Mouse (Mus musculus) adrenal gland, adult 8-10 months (tissue): ENCODE data around the gene Psmd13. TPM values are rescaled to one million over a fixed set of nuclear protein-coding genes. Genes with fewer than 3 reads are reported as not detected.
A peak's percentile ranks its signal among the peaks of the same experiment; 100 is the strongest.
"Not testable (repeated sequence)": the region's sequence is repeated elsewhere in the genome, so short reads cannot be mapped to it uniquely, and the experiment has no call there.

Experiments used
- DNase-seq: peaks from one replicate; pipeline ENCODE4 v3.0.0; 2022
- total RNA-seq, 4 experiments: library from RNA; stranded (reverse); gene quantifications; 2 replicates each; pipeline ENCODE4 v1.2.4; 2022

Gene Psmd13
- total RNA-seq, 4 experiments from 2014 or later = 113 to 125 (median 116) TPM

DNA sequence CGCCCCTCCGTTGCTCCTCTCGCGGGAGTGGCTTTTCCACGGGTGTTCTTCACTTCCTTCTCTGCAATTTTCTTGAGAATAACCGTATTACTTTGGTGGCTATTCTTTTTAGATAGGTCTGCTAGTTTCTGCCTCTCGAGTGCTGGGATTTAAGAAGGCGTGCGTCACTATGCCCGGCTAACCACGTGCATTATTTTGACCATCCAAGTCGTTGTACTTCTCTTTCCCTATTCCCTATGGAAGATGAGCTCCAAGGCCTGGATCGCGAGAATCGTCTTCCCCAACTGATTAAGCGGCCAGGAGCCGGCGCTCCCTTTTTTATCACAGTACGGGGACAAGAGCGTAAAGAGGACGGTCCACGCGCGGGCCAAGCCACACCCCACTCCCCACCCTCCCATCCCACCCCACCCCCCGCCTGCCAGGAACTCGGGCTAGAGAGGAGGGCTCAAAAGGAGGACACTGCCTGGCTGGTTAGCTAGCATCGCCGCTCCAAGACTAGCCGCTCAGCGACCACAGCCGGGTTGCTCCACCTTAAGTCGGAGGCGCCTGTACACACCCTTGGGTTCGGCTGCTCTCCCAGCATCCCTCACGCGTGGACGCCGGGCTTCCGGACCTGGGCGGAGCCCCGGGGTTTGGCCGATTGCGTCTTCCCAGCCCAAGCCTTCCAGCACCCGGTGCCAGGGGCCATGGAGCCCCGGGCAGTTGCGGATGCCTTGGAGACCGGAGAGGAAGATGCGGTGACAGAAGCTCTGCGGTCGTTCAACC lies 24.8 kb upstream of the Psmd13 start, which contains the start of gene Ric8a:
Gene Ric8a (plus strand): TSS at position 173 of the 765 bp plus-strand sequence.
- DNase-seq = peak; percentile 92

- DNase-seq = no peak
Measured at GRCm38 (mm10) chr7:140857550-140858505, 23.9 kb upstream of the Psmd13 start, which contains the start of gene Bet1l. TSS of gene Bet1l (minus strand) at chr7:140857577.

DNA sequence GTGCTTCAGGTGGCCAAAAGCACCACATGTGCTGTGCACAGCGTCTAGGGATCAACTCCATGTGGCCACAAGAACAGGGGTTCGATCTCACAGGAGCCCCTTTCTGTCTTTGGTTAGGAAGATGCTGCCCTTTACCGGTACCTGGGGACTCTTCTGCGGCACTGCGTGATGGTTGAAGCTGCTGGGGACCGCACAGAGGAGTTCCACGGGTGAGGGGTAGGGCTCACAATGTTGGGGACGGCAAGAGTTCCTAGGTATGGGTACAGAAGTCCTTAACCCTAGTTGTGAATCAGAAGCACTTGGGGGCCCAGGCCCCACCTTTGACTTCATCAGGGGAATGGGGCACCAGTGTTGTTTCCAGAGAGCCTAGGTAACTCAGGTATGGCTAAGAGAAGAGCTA lies 23.0 kb upstream of the Psmd13 start:
- no peak for DNase-seq

GRCm38 (mm10) chr7:140859997-140860396 lies 21.8 kb upstream of the Psmd13 start:
- DNase-seq = no peak

GRCm38 (mm10) chr7:140860728-140861127 lies 21.0 kb upstream of the Psmd13 start:
- no peak for DNase-seq

- no peak for DNase-seq
Measured at GRCm38 (mm10) chr7:140864761-140865160, 17.0 kb upstream of the Psmd13 start.

DNA sequence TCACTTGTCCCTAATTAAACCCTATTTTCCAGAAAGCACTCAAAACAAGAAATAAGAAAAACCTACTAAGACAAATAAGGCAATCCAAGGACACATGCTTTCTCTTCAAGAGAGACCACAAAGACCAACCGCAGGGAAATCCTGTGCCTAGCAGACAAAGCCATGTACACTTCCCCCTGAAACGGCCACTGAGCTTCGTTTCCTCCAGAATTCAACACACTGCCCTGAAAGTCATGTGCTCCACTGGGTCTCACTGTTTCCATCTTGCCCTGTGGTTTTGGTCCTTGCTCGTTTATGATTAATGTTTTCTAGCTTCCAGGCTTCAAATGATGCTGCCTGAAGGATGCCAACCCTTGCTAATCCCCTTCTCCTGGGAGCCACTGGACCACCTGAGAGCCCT lies 7.5 kb upstream of the Psmd13 start:
- DNase-seq = no peak

- no peak for DNase-seq
Measured at GRCm38 (mm10) chr7:140877364-140877763, 4.4 kb upstream of the Psmd13 start.

DNA sequence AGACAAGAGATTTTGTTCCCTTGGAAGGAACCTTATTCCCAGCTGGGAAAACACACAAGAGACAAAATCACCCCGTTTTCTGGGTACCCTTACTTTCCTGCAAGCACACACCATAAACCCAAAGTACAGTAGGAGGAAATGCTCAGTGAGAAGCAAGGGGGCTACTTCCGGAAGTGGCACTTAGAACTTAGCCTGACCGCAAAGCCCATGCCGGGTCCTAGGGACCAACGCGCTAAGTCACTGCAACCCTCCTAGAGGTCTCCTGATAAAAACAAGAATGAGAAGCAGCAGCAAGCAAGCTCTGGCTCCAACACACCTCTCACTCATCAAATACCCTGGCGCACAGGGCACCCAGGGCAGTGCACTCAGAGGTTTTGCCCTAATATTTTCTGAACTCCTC lies 2.4 kb upstream of the Psmd13 start:
- DNase-seq = no peak

GRCm38 (mm10) chr7:140880419-140880818 lies 1.3 kb upstream of the Psmd13 start:
- no peak for DNase-seq

DNA sequence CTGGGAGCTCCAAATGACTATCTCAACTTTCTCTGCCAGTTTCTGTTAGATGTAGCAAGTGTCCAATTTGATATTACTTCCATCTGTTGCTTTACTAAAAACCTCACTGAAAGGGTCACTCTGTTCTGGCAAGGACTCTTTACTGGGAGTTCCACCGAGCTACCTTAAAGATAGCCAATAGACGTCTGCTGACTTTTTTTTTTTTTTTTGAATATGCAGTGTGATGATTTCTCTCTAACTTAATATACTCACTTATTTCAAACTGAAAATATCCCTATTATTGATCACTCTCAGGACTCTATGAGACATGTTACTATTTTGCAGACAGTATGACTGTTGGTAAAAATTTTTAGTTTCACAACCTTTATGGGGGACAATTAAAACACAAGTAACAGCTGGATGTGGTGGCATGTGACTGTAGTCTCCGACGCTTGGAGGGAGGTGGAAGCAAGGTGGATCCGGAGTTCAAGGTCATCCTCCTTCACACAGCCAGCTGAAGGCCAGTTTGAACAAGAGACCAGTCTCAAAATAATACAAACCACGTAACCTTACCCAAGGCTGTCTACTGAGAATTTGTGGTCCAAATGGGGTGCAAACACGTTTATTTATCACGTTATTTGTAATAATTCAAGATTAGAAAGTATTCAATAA lies 778 bp upstream of the Psmd13 start:
- no peak for DNase-seq

DNA sequence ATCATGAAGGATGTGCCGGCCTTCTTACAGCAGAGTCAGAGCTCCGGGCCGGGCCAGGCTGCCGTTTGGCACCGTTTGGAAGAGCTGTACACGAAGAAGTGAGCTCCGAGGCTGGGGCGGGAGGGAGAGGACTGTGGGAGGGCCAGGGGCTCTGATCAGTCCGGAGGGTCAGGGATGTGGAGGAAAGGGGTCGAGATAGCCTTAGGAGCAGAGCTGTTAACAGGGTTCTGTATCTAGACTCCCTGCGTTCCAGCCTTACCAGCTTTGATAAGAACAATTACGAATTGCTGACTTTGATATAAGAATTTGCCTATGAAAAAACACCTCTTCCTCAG lies 668 bp downstream of the Psmd13 start:
- DNase-seq = no peak

- DNase-seq = not testable (repeated sequence)
Measured at GRCm38 (mm10) chr7:140890636-140891035, 8.9 kb downstream of the Psmd13 start.

GRCm38 (mm10) chr7:140894031-140894430 lies 12.3 kb downstream of the Psmd13 start:
- no peak for DNase-seq

DNA sequence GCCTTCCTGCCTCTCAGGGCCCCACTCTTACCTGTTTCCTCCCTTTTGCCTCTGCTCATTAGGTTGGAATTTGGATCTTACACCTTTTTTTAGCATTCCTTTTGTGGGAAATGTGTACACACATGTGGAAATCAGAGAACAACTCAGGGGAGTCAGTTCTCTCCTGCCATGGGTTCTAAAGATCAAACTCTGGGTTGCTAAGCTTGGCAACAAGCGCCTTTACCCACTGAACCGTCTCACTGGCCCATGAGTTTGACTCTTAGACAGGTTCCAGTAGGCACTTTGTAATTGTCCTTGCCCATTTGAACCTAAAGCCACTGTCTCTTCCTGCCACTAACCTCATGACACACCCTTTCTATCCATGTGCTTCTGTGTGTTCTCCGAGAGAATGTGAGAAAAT lies 12.8 kb downstream of the Psmd13 start:
- DNase-seq = no peak

GRCm38 (mm10) chr7:140897863-140898262 lies 16.1 kb downstream of the Psmd13 start:
- DNase-seq = no peak

DNA sequence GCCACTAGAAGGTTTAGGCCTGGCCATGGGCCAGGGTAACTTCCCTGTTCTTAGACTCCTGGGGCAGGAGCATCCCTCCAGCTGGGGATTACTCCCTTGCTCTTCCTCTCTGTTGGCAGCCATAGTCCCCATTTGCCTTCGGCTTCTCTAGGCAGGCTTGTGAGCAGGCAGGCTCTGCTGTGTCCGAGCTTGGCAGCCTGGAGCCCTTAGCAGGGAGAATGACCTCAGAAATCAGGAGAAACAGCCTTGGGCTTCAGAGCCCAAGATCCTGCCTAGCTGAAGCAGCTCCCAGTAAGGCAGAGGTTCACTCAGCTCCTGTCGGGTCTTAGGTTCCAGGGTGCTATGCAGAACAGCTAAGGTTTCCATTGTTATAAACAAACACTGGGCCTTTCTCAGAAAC lies 17.4 kb downstream of the Psmd13 start:
- DNase-seq = no peak

GRCm38 (mm10) chr7:140900220-140900619 lies 18.5 kb downstream of the Psmd13 start, which contains the start of gene Cox8b:
TSS of gene Cox8b (minus strand) at chr7:140900446.
- DNase-seq = no peak

- no peak for DNase-seq
Measured at GRCm38 (mm10) chr7:140902036-140902875, 20.5 kb downstream of the Psmd13 start.

GRCm38 (mm10) chr7:140903212-140903611 lies 21.4 kb downstream of the Psmd13 start:
- DNase-seq = peak; percentile 55

DNA sequence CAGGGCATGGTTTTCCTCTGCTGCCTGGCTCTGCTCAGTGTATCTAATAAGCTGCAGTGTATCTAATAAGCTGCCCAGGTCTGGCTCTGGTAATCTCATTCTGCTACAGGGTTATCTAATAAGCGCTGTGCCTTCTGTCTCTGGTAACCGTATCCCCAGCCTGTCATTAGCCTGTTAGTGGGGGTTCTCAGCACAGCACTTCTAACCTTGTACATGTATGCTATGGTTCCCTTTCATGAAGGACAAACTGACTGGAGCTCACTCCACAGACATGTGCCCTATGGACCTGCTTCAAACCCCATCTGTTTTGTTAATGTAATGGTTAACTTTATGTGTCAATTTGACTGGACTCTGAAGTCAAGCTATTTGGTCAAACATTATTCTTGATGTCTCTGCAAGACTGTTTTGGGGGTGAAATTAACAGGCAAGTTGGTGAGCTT lies 23.9 kb downstream of the Psmd13 start:
- no peak for DNase-seq

DNA sequence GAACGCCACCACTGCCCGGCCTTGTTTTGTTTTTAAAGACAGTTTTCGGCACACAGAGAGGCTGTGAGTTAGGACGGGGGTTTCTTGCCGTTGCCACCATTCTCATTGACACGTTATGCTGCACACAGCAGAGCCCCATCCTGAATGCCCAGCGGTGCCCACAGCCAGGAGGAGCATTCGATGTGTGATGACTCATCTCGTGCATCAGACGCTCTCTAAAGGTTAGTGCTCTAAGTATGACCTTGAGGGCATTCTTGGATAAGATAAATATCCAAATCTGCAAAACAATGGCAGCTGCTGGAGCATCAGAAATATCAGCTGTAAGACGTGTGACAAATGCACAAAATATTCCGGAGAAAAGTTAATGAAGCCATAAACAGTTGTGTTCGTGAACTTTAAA lies 25.4 kb downstream of the Psmd13 start:
- DNase-seq = peak; percentile 60
